In the genomic region with DNA sequence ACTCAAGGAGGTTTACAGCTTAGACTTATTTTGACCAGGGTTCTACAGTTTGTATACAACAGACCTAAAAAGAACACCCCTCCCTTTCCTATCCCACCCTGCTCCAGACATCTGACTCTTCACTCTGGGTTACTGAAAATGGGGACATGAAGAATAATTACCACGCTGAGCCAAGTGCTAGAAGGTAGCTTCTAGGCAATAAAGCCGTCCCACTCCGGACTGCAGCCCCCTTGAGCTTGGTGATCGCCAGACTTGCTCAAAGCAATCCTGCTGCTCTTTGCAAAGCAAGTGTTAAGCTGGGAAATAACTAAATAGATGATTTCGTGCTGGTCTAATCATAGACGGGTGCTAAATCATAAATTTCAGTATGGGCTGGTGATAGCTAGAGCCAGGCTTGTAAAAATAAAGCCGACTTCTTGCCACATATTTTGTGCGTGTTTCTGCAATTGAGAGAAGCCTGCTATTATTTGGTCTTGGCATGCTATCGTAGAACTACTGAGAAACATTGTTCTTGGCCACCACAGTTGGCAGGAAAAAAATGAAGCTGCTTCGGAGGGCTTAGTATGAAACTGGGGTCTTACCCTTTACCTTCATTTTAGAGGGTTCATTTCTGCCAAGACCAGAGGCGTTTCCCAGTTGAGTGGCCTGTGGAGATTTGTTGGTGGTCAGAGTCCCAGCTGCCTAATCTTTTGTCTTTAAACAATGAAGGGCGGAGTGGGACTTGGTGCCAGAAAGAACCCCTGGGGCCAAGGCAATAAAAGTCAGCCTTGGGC, we compare ENCODE assay signal across 10 mouse cellular contexts. TPM values are rescaled to one million over a fixed set of nuclear protein-coding genes. Genes with fewer than 3 reads are reported as not detected.
DNase-seq lines count a peak whose midpoint lies in the region; ATAC-seq and TF ChIP-seq lines count a peak whose summit lies in the region.
"Had no signal": no experiment of that assay in that cellular context is flagged by ENCODE, and none has a peak within 500 bp of the region (broad histone marks: within the 10 kb centered on the region; RNA-seq: fewer than 3 reads in every experiment).

No protein-coding gene starts in this region.

- H3K4me1 ChIP-seq in liver, postnatal 0 days (ENCODE audit: insufficient read depth) = no peaks in the 10 kb centered on the region
- H3K4me1 ChIP-seq: embryonic facial prominence, embryonic 12.5 days had no signal

- H3K4me2 ChIP-seq in liver, postnatal 0 days (ENCODE audit: low read depth, low read length) = no peak overlapping the region
- H3K4me2 ChIP-seq: embryonic facial prominence, embryonic 12.5 days; lung, embryonic 14.5 days had no signal

- no peaks in the 10 kb centered on the region for H3K27me3 ChIP-seq in liver, postnatal 0 days (ENCODE audit: insufficient read depth, low read length)
- H3K27me3 ChIP-seq: embryonic facial prominence, embryonic 12.5 days had no signal

- no peaks in the 10 kb centered on the region for H3K36me3 ChIP-seq in liver, postnatal 0 days (replicated peaks; ENCODE audit: insufficient read depth, low read length)
- H3K36me3 ChIP-seq: embryonic facial prominence, embryonic 12.5 days had no signal

- 60% methylated on average over 12 of the region's 12 CpGs for WGBS in liver, postnatal 0 days (ENCODE audit: insufficient replicate concordance)

- TF ChIP-seq EP300 in liver, postnatal 0 days (IDR thresholded peaks at IDR 0.05; ENCODE audit: low read depth) = no peak

- H3K27ac ChIP-seq in liver, postnatal 0 days (ENCODE audit: low read depth) = no peak overlapping the region
- H3K27ac ChIP-seq: embryonic facial prominence, embryonic 12.5 days had no signal

- TF ChIP-seq CTCF in liver, postnatal 0 days (IDR thresholded peaks at IDR 0.05; ENCODE audit: low read depth) = no peak

- H3K9me3 ChIP-seq in liver, postnatal 0 days (ENCODE audit: low read length) = no peaks in the 10 kb centered on the region
- H3K9me3 ChIP-seq: embryonic facial prominence, embryonic 12.5 days had no signal

- no peak overlapping the region for H3K9ac ChIP-seq in liver, postnatal 0 days (replicated peaks)
- H3K9ac ChIP-seq: embryonic facial prominence, embryonic 12.5 days; lung, embryonic 14.5 days had no signal

- peak; percentile 17 to 35 for DNase-seq in cerebellum, postnatal 10 days
- no peak for DNase-seq in cerebellum, adult 18-20 months
- DNase-seq in NIH3T3 (ENCODE audit: low read depth) (peak; percentile 67), MN1 (ENCODE audit: low spot score) (no peak)
- peak; percentile 51 for DNase-seq in heart, adult 8-10 months (ENCODE audit: low spot score)
- peak; percentile 45 for DNase-seq in lung, postnatal 36 days
- DNase-seq in liver, postnatal 0 days = no peak
- DNase-seq in right cerebral cortex, postnatal 4 days = no peak
- DNase-seq: lung, embryonic 14.5 days had no signal

- no peak for ATAC-seq in liver, postnatal 0 days

- no peak overlapping the region for H3K4me3 ChIP-seq in liver, postnatal 0 days (ENCODE audit: low read depth, low read length)
- H3K4me3 ChIP-seq: embryonic facial prominence, embryonic 12.5 days had no signal

RNA-seq across cellular contexts. Expression of a gene that starts 50.3 kb away (rescaled TPM):
- 10 to 100 TPM; 45.9 to 70.1 (median 61.3) TPM for total RNA-seq in heart, adult 8-10 months (2022)
- 2.3 and 5.0 TPM in 2 replicates for polyA plus RNA-seq in liver, postnatal 0 days (2015; fragmentation: Nextera tagmentation; extraction: Ambion mirVana)

Comparison
In these comparisons a context has a peak if more than half of its experiments do, and no peak if none do; other contexts are left out.
1. DNase-seq: peak in cerebellum, postnatal 10 days (2 of 2), NIH3T3 (single experiment), heart, adult 8-10 months (single experiment) and lung, postnatal 36 days (single experiment); none in cerebellum, adult 18-20 months (0 of 2), liver, postnatal 0 days (single experiment), MN1 (single experiment) and right cerebral cortex, postnatal 4 days (single experiment).